ENCODE assay signal across 10 mouse cellular contexts in genomic region chr5:31219474-31219873, GRCm38 (mm10). TPM values are rescaled to one million over a fixed set of nuclear protein-coding genes. Genes with fewer than 3 reads are reported as not detected.
DNase-seq lines count a peak whose midpoint lies in the region; ATAC-seq and TF ChIP-seq lines count a peak whose summit lies in the region.
"Had no signal": no experiment of that assay in that cellular context is flagged by ENCODE, and none has a peak within 500 bp of the region (broad histone marks: within the 10 kb centered on the region; RNA-seq: fewer than 3 reads in every experiment).

No protein-coding gene starts in this region.

- intact Hi-C loops in left cerebral cortex, postnatal 36 days (cut with DNase I): loop anchor here (5.0 kb wide), 1 partner anchor 108 kb away; no protein-coding TSS in a partner anchor

- peak overlapping the region; percentile 96 for H3K4me2 ChIP-seq in lung, postnatal 0 days (replicated peaks; ENCODE audit: low read depth, low read length)
- peak overlapping the region; percentile 82 for H3K4me2 ChIP-seq in limb, embryonic 12.5 days

- H3K4me3 ChIP-seq in lung, postnatal 0 days (ENCODE audit: low read depth, low read length): peak overlapping the region; percentile 76
- peak overlapping the region; percentile 84 for H3K4me3 ChIP-seq in forebrain, embryonic 10.5 days
- H3K4me3 ChIP-seq in limb, embryonic 12.5 days (replicated peaks): peak overlapping the region; percentile 95
- peak overlapping the region; percentile 84 for H3K4me3 ChIP-seq in small intestine, adult 2 months (ENCODE audit: low read depth, low read length)

- no peaks in the 10 kb centered on the region for H3K36me3 ChIP-seq in lung, postnatal 0 days (ENCODE audit: insufficient read depth, low read length)
- peaks cover 20% of the 10 kb centered on the region for H3K36me3 ChIP-seq in forebrain, embryonic 10.5 days (replicated peaks)
- H3K36me3 ChIP-seq in limb, embryonic 12.5 days: no peaks in the 10 kb centered on the region
- peaks cover 2% of the 10 kb centered on the region; the same call in 1 of the 2 replicates for H3K36me3 ChIP-seq in small intestine, adult 2 months (ENCODE audit: control insufficient read depth, insufficient read depth, low read length)

- no peaks in the 10 kb centered on the region for H3K27me3 ChIP-seq in lung, postnatal 0 days (replicated peaks; ENCODE audit: insufficient read depth, low read length)
- H3K27me3 ChIP-seq in forebrain, embryonic 10.5 days (ENCODE audit: poor library complexity, severe bottlenecking): no peaks in the 10 kb centered on the region
- no peaks in the 10 kb centered on the region for H3K27me3 ChIP-seq in limb, embryonic 12.5 days
- H3K27me3 ChIP-seq in small intestine, adult 2 months (ENCODE audit: control insufficient read depth, insufficient read depth, low read length): no peaks in the 10 kb centered on the region

- no peaks in the 10 kb centered on the region for H3K9me3 ChIP-seq in lung, postnatal 0 days (ENCODE audit: low read length)
- H3K9me3 ChIP-seq in forebrain, embryonic 10.5 days: no peaks in the 10 kb centered on the region
- no peaks in the 10 kb centered on the region for H3K9me3 ChIP-seq in limb, embryonic 12.5 days

- no peak for TF ChIP-seq CTCF in lung, postnatal 0 days (IDR thresholded peaks at IDR 0.05)
- no peak for TF ChIP-seq CTCF in small intestine, adult 2 months (IDR thresholded peaks at IDR 0.05; ENCODE audit: extremely low read depth, insufficient read length, insufficient replicate concordance, low read depth, low read length)

- DNase-seq in lung, postnatal 0 days (ENCODE audit: low spot score): no peak
- no peak for DNase-seq in lung, postnatal 36 days
- DNase-seq in forebrain, embryonic 10.5 days (ENCODE audit: extremely low spot score, low spot score): no peak
- DNase-seq in c-Kit-positive CD71-positive TER-119-positive erythroid progenitor cells, embryonic 14.5 days (ENCODE audit: low spot score): no peak
- DNase-seq in left cerebral cortex, postnatal 36 days (ENCODE audit: low spot score in 2 of 2): no peak
- DNase-seq: thymus, postnatal 36 days had no signal

- peak overlapping the region; percentile 61; the same call in 1 of the 2 replicates for H3K9ac ChIP-seq in lung, postnatal 0 days (replicated peaks; ENCODE audit: low read depth)
- H3K9ac ChIP-seq in limb, embryonic 12.5 days (replicated peaks): peak overlapping the region; percentile 88

- no peak for TF ChIP-seq POLR2A in small intestine, adult 2 months (IDR thresholded peaks at IDR 0.05; ENCODE audit: low read depth, low read length)

- no peak for TF ChIP-seq EP300 in lung, postnatal 0 days (IDR thresholded peaks at IDR 0.05)

- no peak for ATAC-seq in lung, postnatal 0 days
- ATAC-seq in limb, embryonic 12.5 days (ENCODE audit: insufficient number of reproducible peaks, insufficient read depth, low FRiP score, low TSS enrichment, low read depth): no peak

- under 1% methylated on average over 11 of the region's 11 CpGs for WGBS in lung, postnatal 0 days
- WGBS in forebrain, embryonic 10.5 days: 2% methylated on average over 11 of the region's 11 CpGs
- WGBS in limb, embryonic 12.5 days: 2% methylated on average over 11 of the region's 11 CpGs
- WGBS in small intestine, adult 2 months: under 1% methylated on average over 11 of the region's 11 CpGs

- no peaks in the 10 kb centered on the region; the same call in 1 of the 2 replicates for H3K4me1 ChIP-seq in lung, postnatal 0 days (ENCODE audit: insufficient read depth, low read depth, low read length)
- H3K4me1 ChIP-seq in forebrain, embryonic 10.5 days: peaks cover 23% of the 10 kb centered on the region
- peaks cover 9% of the 10 kb centered on the region; the same call in 1 of the 2 replicates for H3K4me1 ChIP-seq in limb, embryonic 12.5 days (replicated peaks)
- peaks cover 3% of the 10 kb centered on the region; the same call in 1 of the 2 replicates for H3K4me1 ChIP-seq in small intestine, adult 2 months (ENCODE audit: control insufficient read depth, insufficient read depth, insufficient read length, low read length)

- peak overlapping the region; percentile 86 for H3K27ac ChIP-seq in lung, postnatal 0 days (ENCODE audit: low read length)
- H3K27ac ChIP-seq in forebrain, embryonic 10.5 days: peak overlapping the region; percentile 98
- peak overlapping the region; percentile 96; the same call in 1 of the 2 replicates for H3K27ac ChIP-seq in limb, embryonic 12.5 days
- H3K27ac ChIP-seq in small intestine, adult 2 months (ENCODE audit: insufficient read depth, low read depth, low read length): peak overlapping the region; percentile 70

RNA-seq across cellular contexts. Expression of gene Ppm1g, which starts 1.0 kb away (rescaled TPM):
- polyA plus RNA-seq in lung, postnatal 0 days (2015; fragmentation: Nextera tagmentation; extraction: Ambion mirVana): 77.6 TPM in 2 replicates
- polyA plus RNA-seq in forebrain, embryonic 10.5 days (2016; fragmentation: Nextera tagmentation; extraction: Ambion mirVana): 218 TPM in 2 replicates
- polyA plus RNA-seq in limb, embryonic 12.5 days (2016; fragmentation: Nextera tagmentation; extraction: Ambion mirVana): 146 and 153 TPM in 2 replicates
- 39.3 and 67.7 TPM in 2 replicates for polyA plus RNA-seq in small intestine, adult 2 months (2012; rRNA removed)
- 10 to 100 TPM; 70.2 to 71.8 TPM for total RNA-seq in left cerebral cortex, postnatal 36 days (2021)

RNA-seq across cellular contexts. Expression of gene Zfp513, which starts 17.4 kb away (rescaled TPM):
- polyA plus RNA-seq in lung, postnatal 0 days (2015; fragmentation: Nextera tagmentation; extraction: Ambion mirVana): 6.6 and 7.4 TPM in 2 replicates
- polyA plus RNA-seq in forebrain, embryonic 10.5 days (2016; fragmentation: Nextera tagmentation; extraction: Ambion mirVana): 8.5 and 9.0 TPM in 2 replicates
- polyA plus RNA-seq in limb, embryonic 12.5 days (2016; fragmentation: Nextera tagmentation; extraction: Ambion mirVana): 16.7 and 19.3 TPM in 2 replicates
- polyA plus RNA-seq in small intestine, adult 2 months (2012; rRNA removed): 29.0 and 65.0 TPM in 2 replicates
- total RNA-seq in left cerebral cortex, postnatal 36 days (2021): 10 to 100 TPM; 26.8 to 29.3 TPM

RNA-seq across cellular contexts. Expression of gene Nrbp1, which starts 21.2 kb away (rescaled TPM):
- polyA plus RNA-seq in lung, postnatal 0 days (2015; fragmentation: Nextera tagmentation; extraction: Ambion mirVana): 125 and 131 TPM in 2 replicates
- 136 and 143 TPM in 2 replicates for polyA plus RNA-seq in forebrain, embryonic 10.5 days (2016; fragmentation: Nextera tagmentation; extraction: Ambion mirVana)
- polyA plus RNA-seq in limb, embryonic 12.5 days (2016; fragmentation: Nextera tagmentation; extraction: Ambion mirVana): 128 and 138 TPM in 2 replicates
- 98.0 and 232 TPM in 2 replicates for polyA plus RNA-seq in small intestine, adult 2 months (2012; rRNA removed)
- 10 to 100 TPM; 77.9 to 80.9 TPM for total RNA-seq in left cerebral cortex, postnatal 36 days (2021)

RNA-seq across cellular contexts. Expression of gene Gm9970, which starts 21.6 kb away (rescaled TPM):
- polyA plus RNA-seq in lung, postnatal 0 days (2015; fragmentation: Nextera tagmentation; extraction: Ambion mirVana): 0.45 and 0.62 TPM in 2 replicates
- polyA plus RNA-seq in forebrain, embryonic 10.5 days (2016; fragmentation: Nextera tagmentation; extraction: Ambion mirVana): 0.29 and 0.31 TPM in 2 replicates
- 0.84 TPM in 1 of 2 replicates, not detected in the other for polyA plus RNA-seq in limb, embryonic 12.5 days (2016; fragmentation: Nextera tagmentation; extraction: Ambion mirVana)
- 0.82 TPM in 1 of 2 replicates, not detected in the other for polyA plus RNA-seq in small intestine, adult 2 months (2012; rRNA removed)
- total RNA-seq in left cerebral cortex, postnatal 36 days (2021): not detected
- polyA plus RNA-seq: brain, embryonic 14.5 days; large intestine, adult 2 months had no signal

RNA-seq across cellular contexts. Expression of gene Eif2b4, which starts 26.2 kb away (rescaled TPM):
- 44.4 and 45.0 TPM in 2 replicates for polyA plus RNA-seq in lung, postnatal 0 days (2015; fragmentation: Nextera tagmentation; extraction: Ambion mirVana)
- 85.4 and 91.7 TPM in 2 replicates for polyA plus RNA-seq in forebrain, embryonic 10.5 days (2016; fragmentation: Nextera tagmentation; extraction: Ambion mirVana)
- 69.3 and 76.1 TPM in 2 replicates for polyA plus RNA-seq in limb, embryonic 12.5 days (2016; fragmentation: Nextera tagmentation; extraction: Ambion mirVana)
- 30.6 and 43.2 TPM in 2 replicates for polyA plus RNA-seq in small intestine, adult 2 months (2012; rRNA removed)
- total RNA-seq in left cerebral cortex, postnatal 36 days (2021): 10 to 100 TPM; 36.2 to 41.1 TPM
